Mouse (Mus musculus) G1E (cell line): ENCODE data around the gene Als2cr12.

Experiments
- CTCF ChIP-seq: IDR thresholded peaks from 2 replicates; pipeline ENCODE4 v1.5.1; 2012; ENCODE audit warnings: low read depth, low read length, inconsistent platforms, mixed read lengths
- GATA1 ChIP-seq: IDR thresholded peaks from 2 replicates; pipeline ENCODE4 v1.6.1; 2012; ENCODE audit warnings: borderline replicate concordance, low read length, inconsistent platforms, mixed read lengths
- POLR2AphosphoS5 ChIP-seq: IDR thresholded peaks from 2 replicates; pipeline ENCODE4 v1.6.1; 2012; ENCODE audit warnings: low read depth, low read length, inconsistent platforms; ENCODE audit not compliant: insufficient replicate concordance

- TF ChIP-seq CTCF (no peak), POLR2AphosphoS5 (no peak), GATA1 (no peak)
Measured at GRCm38 (mm10) chr1:58699988-58700387, 4.2 kb upstream of the Als2cr12 start.
